Comparison of ENCODE assay signal across 17 mouse cellular contexts in the genomic region with DNA sequence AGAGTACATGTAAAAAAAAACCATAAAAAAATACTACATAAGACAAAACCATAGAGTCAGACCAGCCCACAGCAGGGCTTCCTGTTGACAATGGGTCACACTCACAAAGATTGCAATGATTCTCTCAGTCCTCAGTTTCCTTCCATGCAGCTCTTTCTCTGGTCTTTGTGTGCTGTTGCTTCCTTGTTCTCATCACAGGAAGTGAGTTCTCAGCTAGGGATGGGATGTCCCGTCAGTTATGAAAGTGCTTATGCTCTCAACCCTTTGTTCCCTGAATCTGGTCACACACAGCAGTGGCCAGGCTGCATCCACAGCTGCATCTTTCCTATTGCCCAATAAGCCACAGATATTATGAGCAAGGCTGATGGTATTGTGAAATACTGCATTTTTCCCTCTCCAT. TPM values are rescaled to one million over a fixed set of nuclear protein-coding genes. Genes with fewer than 3 reads are reported as not detected.
A peak's percentile ranks its signal among the peaks of the same experiment; 100 is the strongest.
DNase-seq lines count a peak whose midpoint lies in the region; ATAC-seq and TF ChIP-seq lines count a peak whose summit lies in the region.
"Had no signal": no experiment of that assay in that cellular context is flagged by ENCODE, and none has a peak within 500 bp of the region (broad histone marks: within the 10 kb centered on the region; RNA-seq: fewer than 3 reads in every experiment).

No protein-coding gene starts in this region.

- no peaks in the 10 kb centered on the region for H3K9me3 ChIP-seq in lung, postnatal 0 days (ENCODE audit: low read length)
- no peaks in the 10 kb centered on the region for H3K9me3 ChIP-seq in forebrain, embryonic 12.5 days

- no peak overlapping the region for H3K4me3 ChIP-seq in lung, postnatal 0 days (ENCODE audit: low read depth, low read length)
- no peak overlapping the region for H3K4me3 ChIP-seq in forebrain, embryonic 12.5 days (replicated peaks)

- no peak for TF ChIP-seq EP300 in lung, postnatal 0 days (IDR thresholded peaks at IDR 0.05)

- no peak overlapping the region for H3K27ac ChIP-seq in lung, postnatal 0 days (ENCODE audit: low read length)
- H3K27ac ChIP-seq in forebrain, embryonic 12.5 days: no peak overlapping the region

- peak; percentile 97 for DNase-seq in heart, adult 11 months
- DNase-seq in heart, postnatal 4 days: no peak
- DNase-seq in lung, postnatal 0 days (ENCODE audit: low spot score): peak; percentile 26
- DNase-seq in lung, postnatal 25 days (ENCODE audit: low spot score): no peak
- peak; percentile 62 for DNase-seq in skeletal muscle tissue, adult 2 months (ENCODE audit: low read depth, low spot score)
- DNase-seq in right cerebral cortex, postnatal 14 days: no peak
- DNase-seq: cerebellum, adult 11 months; cerebellum, postnatal 36 days; gastrocnemius, postnatal 36 days; lung, embryonic 14.5 days; retina, postnatal 1 day had no signal

- WGBS in lung, postnatal 0 days: 38% methylated on average over 1 of the region's 1 CpGs
- 86% methylated on average over 1 of the region's 1 CpGs for WGBS in forebrain, embryonic 12.5 days

- no peak overlapping the region for H3K4me2 ChIP-seq in lung, postnatal 0 days (replicated peaks; ENCODE audit: low read depth, low read length)
- H3K4me2 ChIP-seq in forebrain, embryonic 12.5 days: no peak overlapping the region
- H3K4me2 ChIP-seq: lung, embryonic 14.5 days had no signal

- ATAC-seq in lung, postnatal 0 days: no peak
- ATAC-seq in common myeloid progenitor, adult 5-6 weeks (replicated peaks; ENCODE audit: low read depth, poor library complexity, severe bottlenecking): peak; percentile 85
- no peak for ATAC-seq in forebrain, embryonic 12.5 days (ENCODE audit: low FRiP score)

- H3K36me3 ChIP-seq in lung, postnatal 0 days (ENCODE audit: insufficient read depth, low read length): no peaks in the 10 kb centered on the region
- H3K36me3 ChIP-seq in forebrain, embryonic 12.5 days (replicated peaks): no peaks in the 10 kb centered on the region

- no peak for TF ChIP-seq CTCF in lung, postnatal 0 days (IDR thresholded peaks at IDR 0.05)

- H3K4me1 ChIP-seq in lung, postnatal 0 days (ENCODE audit: insufficient read depth, low read depth, low read length): no peaks in the 10 kb centered on the region
- H3K4me1 ChIP-seq in forebrain, embryonic 12.5 days: no peaks in the 10 kb centered on the region

- no peak overlapping the region for H3K9ac ChIP-seq in lung, postnatal 0 days (replicated peaks; ENCODE audit: low read depth)
- H3K9ac ChIP-seq in forebrain, embryonic 12.5 days: no peak overlapping the region
- H3K9ac ChIP-seq: lung, embryonic 14.5 days had no signal

- H3K27me3 ChIP-seq in lung, postnatal 0 days (replicated peaks; ENCODE audit: insufficient read depth, low read length): no peaks in the 10 kb centered on the region
- no peaks in the 10 kb centered on the region for H3K27me3 ChIP-seq in forebrain, embryonic 12.5 days

RNA-seq across cellular contexts. Expression of a gene that starts 2.9 kb away (rescaled TPM):
- 1 to 10 TPM; 2.5 to 3.1 TPM for total RNA-seq in heart, postnatal 4 days (2021)
- polyA plus RNA-seq in lung, postnatal 0 days (2015; fragmentation: Nextera tagmentation; extraction: Ambion mirVana): 5.2 and 7.1 TPM in 2 replicates
- total RNA-seq in common myeloid progenitor, adult 5-6 weeks (2017): 13.9 and 26.6 TPM in 2 replicates
- polyA plus RNA-seq in forebrain, embryonic 12.5 days (2016; fragmentation: Nextera tagmentation; extraction: Ambion mirVana): 1.6 and 2.1 TPM in 2 replicates

RNA-seq across cellular contexts. Expression of a gene that starts 23.1 kb away (rescaled TPM):
- under 1 TPM; 0.56 to 0.60 TPM for total RNA-seq in heart, postnatal 4 days (2021)
- polyA plus RNA-seq in lung, postnatal 0 days (2015; fragmentation: Nextera tagmentation; extraction: Ambion mirVana): 3.8 and 4.3 TPM in 2 replicates
- total RNA-seq in common myeloid progenitor, adult 5-6 weeks (2017): not detected in 2 replicates
- polyA plus RNA-seq in forebrain, embryonic 12.5 days (2016; fragmentation: Nextera tagmentation; extraction: Ambion mirVana): not detected in 2 replicates

RNA-seq across cellular contexts. Expression of a gene that starts 27.7 kb away (rescaled TPM):
- total RNA-seq in heart, postnatal 4 days (2021): not detected
- polyA plus RNA-seq in lung, postnatal 0 days (2015; fragmentation: Nextera tagmentation; extraction: Ambion mirVana): 0.14 and 0.20 TPM in 2 replicates
- total RNA-seq in common myeloid progenitor, adult 5-6 weeks (2017): 1.7 and 2.1 TPM in 2 replicates
- not detected in 2 replicates for polyA plus RNA-seq in forebrain, embryonic 12.5 days (2016; fragmentation: Nextera tagmentation; extraction: Ambion mirVana)
- polyA plus RNA-seq: embryonic facial prominence, embryonic 11.5 days; kidney, embryonic 14.5 days; limb, embryonic 11.5 days; lung, embryonic 14.5 days; neural tube, embryonic 14.5 days had no signal

RNA-seq across cellular contexts. Expression of a gene that starts 44.3 kb away (rescaled TPM):
- 1 to 10 TPM; 3.5 to 3.8 TPM for total RNA-seq in heart, postnatal 4 days (2021)
- polyA plus RNA-seq in lung, postnatal 0 days (2015; fragmentation: Nextera tagmentation; extraction: Ambion mirVana): 10.8 and 12.6 TPM in 2 replicates
- 108 and 113 TPM in 2 replicates for total RNA-seq in common myeloid progenitor, adult 5-6 weeks (2017)
- 1.6 and 1.8 TPM in 2 replicates for polyA plus RNA-seq in forebrain, embryonic 12.5 days (2016; fragmentation: Nextera tagmentation; extraction: Ambion mirVana)

Comparison
In these comparisons a context has a peak if more than half of its experiments do, and no peak if none do; other contexts are left out.
1. DNase-seq: peak in heart, adult 11 months (single experiment), lung, postnatal 0 days (single experiment) and skeletal muscle tissue, adult 2 months (single experiment); none in heart, postnatal 4 days (single experiment), lung, postnatal 25 days (single experiment) and right cerebral cortex, postnatal 14 days (single experiment).